Mouse (Mus musculus) embryonic facial prominence, embryonic 12.5 days (tissue): Measurements from ENCODE around the gene Ift43. TPM values are rescaled to one million over a fixed set of nuclear protein-coding genes. Genes with fewer than 3 reads are reported as not detected.

Experiments used
- ATAC-seq: fragments of 200-750 bp; cut with Nextera tagmentation; 2 replicates; pipeline ENCODE4 v1.8.0; 2017; ENCODE audit not compliant: insufficient number of reproducible peaks, insufficient read depth, low FRiP score, low TSS enrichment
- H3K27ac ChIP-seq: fragments of 300-500 bp; sonication (generic); 2 replicates; pipeline ENCODE4 v1.5.1; 2016; ENCODE audit warnings: mild to moderate bottlenecking
- H3K27me3 ChIP-seq: fragments of 300-500 bp; sonication (generic); 2 replicates; pipeline ENCODE4 v1.6.1; 2016; ENCODE audit warnings: mild to moderate bottlenecking, moderate library complexity
- H3K36me3 ChIP-seq: fragments of 300-500 bp; sonication (generic); 2 replicates; pipeline ENCODE4 v1.6.1; 2016; ENCODE audit warnings: mild to moderate bottlenecking
- H3K4me1 ChIP-seq: fragments of 300-500 bp; sonication (generic); 2 replicates; pipeline ENCODE4 v1.6.1; 2016
- H3K4me2 ChIP-seq: fragments of 300-500 bp; sonication (generic); replicated peaks from 2 replicates; pipeline ENCODE4 v1.6.1; 2016; ENCODE audit warnings: mild to moderate bottlenecking, moderate library complexity
- H3K4me3 ChIP-seq: fragments of 300-500 bp; sonication (generic); 2 replicates; pipeline ENCODE4 v1.5.1; 2016; ENCODE audit warnings: mild to moderate bottlenecking
- H3K9ac ChIP-seq: fragments of 300-500 bp; sonication (generic); 2 replicates; pipeline ENCODE4 v1.6.1; 2016; ENCODE audit warnings: mild to moderate bottlenecking, moderate library complexity
- H3K9me3 ChIP-seq: fragments of 300-500 bp; sonication (generic); 2 replicates; pipeline ENCODE4 v1.6.1; 2016; ENCODE audit warnings: mild to moderate bottlenecking, moderate library complexity
- WGBS: fragments of 180-500 bp; shearing (Covaris S2); methylation state at CpG from one replicate; pipeline ENCODE4 v1.1.7; 2016; 5-methylcytosine and 5-hydroxymethylcytosine counted together
- polyA plus RNA-seq: library from polyadenylated mRNA; unstranded; fragments of >200 nt; fragmentation: Nextera tagmentation; extraction: Ambion mirVana; gene quantifications from 2 replicates; pipeline ENCODE4 v1.2.1, GENCODE M21; 2016

The Ift43 gene
- polyA plus RNA-seq, 1 experiment from 2014 or later, result 82.2 TPM

GRCm38 (mm10) chr12:86211099-86211520 is 128.8 kb downstream of the Ift43 start:
- Histone ChIP-seq H3K27ac (no peak overlapping the region), H3K9me3 (no peaks in the 10 kb centered on the region), H3K9ac (no peak overlapping the region), H3K36me3 (no peaks in the 10 kb centered on the region), H3K4me3 (no peak overlapping the region), H3K27me3 (peaks cover 58% of the 10 kb centered on the region), H3K4me2 (no peak overlapping the region), H3K4me1 (no peaks in the 10 kb centered on the region)
- under 1% methylated on average over 19 of the region's 19 CpGs for WGBS
- ATAC-seq, result no peak

Other genes with a start within 250 kb of the Ift43 start
- gene Tgfb3, start 3.5 kb upstream of the Ift43 start, polyA plus RNA-seq, result 42.9 and 43.9 TPM in 2 replicates
- gene Gpatch2l, start 159.3 kb downstream of the Ift43 start, polyA plus RNA-seq, result 21.7 and 22.0 TPM in 2 replicates